In genomic region chr13:82355296-82355695, GRCm38 (mm10) we compare ENCODE assay signal across 14 mouse cellular contexts.
"Had no signal": no experiment of that assay in that cellular context is flagged by ENCODE, and none has a peak within 500 bp of the region (broad histone marks: within the 10 kb centered on the region; RNA-seq: fewer than 3 reads in every experiment).

No protein-coding gene starts in this region.

- H3K27me3 ChIP-seq: kidney, embryonic 15.5 days; liver, embryonic 15.5 days; midbrain, embryonic 12.5 days; neural tube, embryonic 13.5 days had no signal

- DNase-seq: kidney, postnatal 14 days; retina, postnatal 1 day; right cerebral cortex, postnatal 4 days; spleen, adult 18-20 months; thymus, adult 2 months; thymus, postnatal 36 days had no signal

- H3K4me3 ChIP-seq: kidney, embryonic 15.5 days; left cerebral cortex, adult 2 months; limb, embryonic 10.5 days; liver, embryonic 15.5 days; midbrain, embryonic 12.5 days; neural tube, embryonic 13.5 days had no signal

- H3K4me2 ChIP-seq: kidney, embryonic 15.5 days; liver, embryonic 11.5 days; liver, embryonic 15.5 days; midbrain, embryonic 12.5 days; neural tube, embryonic 13.5 days had no signal

- H3K9me3 ChIP-seq: kidney, embryonic 15.5 days; limb, embryonic 10.5 days; liver, embryonic 15.5 days; midbrain, embryonic 12.5 days; neural tube, embryonic 13.5 days had no signal

- H3K4me1 ChIP-seq: kidney, embryonic 15.5 days; limb, embryonic 10.5 days; liver, embryonic 15.5 days; midbrain, embryonic 12.5 days; neural tube, embryonic 13.5 days had no signal

- H3K36me3 ChIP-seq: kidney, embryonic 15.5 days; limb, embryonic 10.5 days; liver, embryonic 15.5 days; midbrain, embryonic 12.5 days; neural tube, embryonic 13.5 days had no signal

- H3K27ac ChIP-seq: kidney, embryonic 15.5 days; left cerebral cortex, adult 2 months; limb, embryonic 10.5 days; liver, embryonic 15.5 days; midbrain, embryonic 12.5 days; neural tube, embryonic 13.5 days had no signal

- H3K9ac ChIP-seq: kidney, embryonic 15.5 days; liver, embryonic 15.5 days; midbrain, embryonic 12.5 days; neural tube, embryonic 13.5 days had no signal

- ATAC-seq: midbrain, embryonic 16.5 days had no signal
